Mouse (Mus musculus): ENCODE measurements around the gene Vim. TPM values are rescaled to one million over a fixed set of nuclear protein-coding genes. Genes with fewer than 3 reads are reported as not detected.
"Not testable (repeated sequence)": the region's sequence is repeated elsewhere in the genome, so short reads cannot be mapped to it uniquely, and the experiment has no call there.

Vim gene
- polyA plus RNA-seq, 1 experiment from 2014 or later: 469 TPM

DNA sequence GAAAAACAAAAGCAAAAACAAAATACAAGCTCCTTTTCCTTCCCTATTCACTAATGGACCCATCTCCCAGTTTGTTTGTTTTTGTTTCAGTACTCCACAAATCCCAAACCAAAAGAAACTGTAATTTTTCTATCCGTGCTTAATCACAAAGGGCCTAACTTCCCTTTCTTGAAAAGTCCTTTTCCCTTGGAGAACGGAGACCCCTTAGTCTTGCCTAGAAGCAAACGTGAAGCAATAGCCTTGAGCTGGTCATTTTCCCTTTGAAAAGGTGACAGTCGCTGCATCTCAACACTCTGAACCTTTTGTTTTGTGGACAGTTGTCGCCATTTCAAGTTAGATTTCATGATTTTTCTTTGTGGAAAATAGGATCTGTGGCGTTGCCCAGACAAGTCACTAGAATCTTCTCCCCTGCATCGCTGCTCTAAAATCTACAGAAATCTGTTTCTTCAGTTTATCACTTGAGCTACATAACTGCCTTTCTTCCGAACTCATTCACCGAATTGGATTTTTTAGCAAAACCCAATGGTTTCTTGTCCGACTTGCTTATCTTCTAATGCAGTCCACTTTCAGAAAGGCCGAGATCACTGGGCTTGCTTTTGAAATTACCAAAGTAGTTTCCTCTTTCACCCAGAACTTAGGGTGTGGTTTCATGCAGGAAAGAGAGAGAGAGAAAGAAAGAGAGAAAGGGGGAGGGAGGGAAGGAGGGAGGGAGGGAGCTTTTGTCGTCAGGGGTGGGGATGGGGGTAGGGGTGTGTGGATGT lies 900 bp upstream of the Vim start:
- peaks cover 37% of the 10 kb centered on the region for H3K4me1 ChIP-seq (replicated peaks)
- no peak for ATAC-seq (ENCODE audit: low FRiP score, low read depth)
- H3K4me3 ChIP-seq: peak overlapping the region; percentile 57
- peak overlapping the region; percentile 90 for H3K27ac ChIP-seq (replicated peaks)
- H3K9ac ChIP-seq: peak overlapping the region; percentile 61
- no peaks in the 10 kb centered on the region for H3K36me3 ChIP-seq
- H3K9me3 ChIP-seq: no peaks in the 10 kb centered on the region
- H3K4me2 ChIP-seq: peak overlapping the region; percentile 85
- WGBS: 3% methylated on average over 12 of the region's 12 CpGs
- no peaks in the 10 kb centered on the region for H3K27me3 ChIP-seq

- H3K9me3 ChIP-seq: no peaks in the 10 kb centered on the region
Observed at GRCm38 (mm10) chr2:13574066-13574800, 506 bp downstream of the Vim start.

DNA sequence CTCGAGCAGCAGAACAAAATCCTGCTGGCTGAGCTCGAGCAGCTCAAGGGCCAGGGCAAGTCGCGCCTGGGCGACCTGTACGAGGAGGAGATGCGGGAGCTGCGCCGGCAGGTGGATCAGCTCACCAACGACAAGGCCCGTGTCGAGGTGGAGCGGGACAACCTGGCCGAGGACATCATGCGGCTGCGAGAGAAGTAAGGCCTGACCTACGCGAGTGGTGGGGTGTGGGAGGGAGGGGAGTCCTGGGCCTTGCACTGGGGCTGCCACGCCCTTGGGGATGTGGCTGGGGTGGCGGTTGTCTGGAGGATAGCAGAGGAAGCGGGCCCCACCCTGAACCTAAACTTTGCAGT lies 1.0 kb downstream of the Vim start:
- WGBS: under 1% methylated on average over 21 of the region's 21 CpGs
- Histone ChIP-seq H3K4me3 (peak overlapping the region; percentile 57), H3K9ac (peak overlapping the region; percentile 61), H3K36me3 (peaks cover 8% of the 10 kb centered on the region; the same call in 1 of the 2 replicates), H3K9me3 (no peaks in the 10 kb centered on the region), H3K27ac (replicated peaks) (peak overlapping the region; percentile 90), H3K27me3 (no peaks in the 10 kb centered on the region), H3K4me1 (replicated peaks) (peaks cover 42% of the 10 kb centered on the region), H3K4me2 (peak overlapping the region; percentile 85)
- no peak for ATAC-seq (ENCODE audit: low FRiP score, low read depth)

More at GRCm38 (mm10) chr2:13574066-13574800, 506 bp downstream of the Vim start:
- Histone ChIP-seq H3K36me3 (0 out of 2 replicates have a peak, but pooled peaks cover 6% of the 10 kb centered on the region), H3K4me3 (peak overlapping the region; percentile 57), H3K4me1 (replicated peaks) (peaks cover 42% of the 10 kb centered on the region), H3K27me3 (no peaks in the 10 kb centered on the region), H3K9ac (peak overlapping the region; percentile 61), H3K27ac (replicated peaks) (peak overlapping the region; percentile 90), H3K4me2 (peak overlapping the region; percentile 85)
- WGBS: under 1% methylated on average over 46 of the region's 46 CpGs
- ATAC-seq (ENCODE audit: low FRiP score, low read depth): peak; percentile 95

DNA sequence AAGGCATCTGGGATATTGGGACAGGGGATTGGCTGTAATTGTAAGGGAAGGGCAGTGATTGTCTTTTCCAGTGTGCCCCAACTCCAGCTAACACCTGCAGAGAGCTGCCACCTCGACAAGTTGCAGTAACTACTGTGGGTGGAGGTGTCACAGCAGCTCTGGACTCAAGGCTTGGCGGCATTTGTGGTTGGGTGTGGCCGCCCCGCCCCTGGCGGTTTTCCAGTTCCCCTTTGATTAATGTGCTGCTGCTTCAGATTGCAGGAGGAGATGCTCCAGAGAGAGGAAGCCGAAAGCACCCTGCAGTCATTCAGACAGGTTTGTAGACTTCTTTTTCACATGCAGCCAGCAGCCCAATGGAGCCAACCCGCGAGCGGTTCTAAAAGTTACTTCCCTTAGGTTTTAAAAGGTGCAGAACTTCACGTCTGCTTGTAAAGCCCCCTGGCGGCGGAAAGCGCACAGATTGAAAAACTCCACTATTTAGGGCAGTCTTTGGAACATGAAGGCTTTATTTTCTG lies 1.6 kb downstream of the Vim start:
- ATAC-seq (ENCODE audit: low FRiP score, low read depth): no peak

DNA sequence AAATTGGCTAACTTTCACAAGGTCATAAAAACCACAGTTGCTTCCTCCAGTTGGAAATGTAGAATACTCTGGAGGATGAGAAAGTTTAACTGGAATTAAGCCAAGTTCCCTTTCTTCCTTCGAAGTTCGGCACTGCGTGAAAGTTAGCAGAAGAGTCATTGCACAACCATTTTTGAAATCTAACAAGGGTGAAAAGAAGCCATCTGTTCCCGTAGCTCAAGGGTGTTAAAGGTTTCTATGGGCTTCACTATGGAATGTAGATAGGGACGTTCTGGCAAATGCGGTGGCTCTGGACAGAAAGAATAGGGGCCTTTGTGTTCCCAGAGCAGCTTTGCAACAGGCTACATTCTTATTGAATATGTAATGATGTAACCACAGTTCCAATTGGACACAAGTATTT lies 2.2 kb downstream of the Vim start:
- Histone ChIP-seq H3K9ac (no peak overlapping the region; the same call in 1 of the 2 replicates), H3K4me2 (peak overlapping the region; percentile 85), H3K27me3 (no peaks in the 10 kb centered on the region), H3K9me3 (no peaks in the 10 kb centered on the region), H3K4me1 (replicated peaks) (peaks cover 42% of the 10 kb centered on the region), H3K27ac (replicated peaks) (peak overlapping the region; percentile 90; the same call in 1 of the 2 replicates), H3K36me3 (peaks cover 15% of the 10 kb centered on the region; the same call in 1 of the 2 replicates), H3K4me3 (peak overlapping the region; percentile 57)
- ATAC-seq (ENCODE audit: low FRiP score, low read depth): peak; percentile 16; the same call in 1 of the 2 replicates
- whole genome bisulfite sequencing: 4% methylated on average over 6 of the region's 6 CpGs

More for the DNA sequence above, 1.6 kb downstream of the Vim start:
- H3K4me3 ChIP-seq: peak overlapping the region; percentile 57
- H3K4me2 ChIP-seq: peak overlapping the region; percentile 85
- H3K9ac ChIP-seq: peak overlapping the region; percentile 61
- H3K27me3 ChIP-seq: no peaks in the 10 kb centered on the region
- H3K27ac ChIP-seq (replicated peaks): peak overlapping the region; percentile 90
- under 1% methylated on average over 13 of the region's 13 CpGs for WGBS
- no peaks in the 10 kb centered on the region for H3K9me3 ChIP-seq
- H3K36me3 ChIP-seq: peaks cover 13% of the 10 kb centered on the region; the same call in 1 of the 2 replicates
- peaks cover 42% of the 10 kb centered on the region for H3K4me1 ChIP-seq (replicated peaks)

DNA sequence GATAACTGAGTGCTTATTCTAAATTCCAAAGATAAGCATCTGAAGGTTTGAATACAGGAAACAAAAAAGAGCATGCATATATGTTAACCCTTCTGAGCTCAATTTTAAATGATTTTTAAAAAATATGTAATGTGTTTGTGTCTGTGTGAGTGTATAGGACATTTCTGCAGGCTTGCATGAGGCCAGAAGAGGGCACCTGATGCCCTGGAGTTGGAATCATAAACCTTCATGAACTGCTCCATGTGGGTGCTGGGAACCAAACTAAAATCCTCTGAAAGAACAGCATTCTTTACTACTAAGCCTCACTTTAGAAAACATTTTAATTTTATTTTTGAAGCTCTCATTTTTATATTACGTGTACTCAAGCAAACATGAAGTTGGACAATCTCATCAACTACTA lies 3.7 kb downstream of the Vim start:
- ATAC-seq (ENCODE audit: low FRiP score, low read depth): no peak

GRCm38 (mm10) chr2:13578473-13579152 lies 4.9 kb downstream of the Vim start:
- Histone ChIP-seq H3K36me3 (peaks cover 28% of the 10 kb centered on the region), H3K27ac (replicated peaks) (no peak overlapping the region), H3K4me1 (replicated peaks) (peaks cover 23% of the 10 kb centered on the region), H3K4me3 (no peak overlapping the region), H3K9me3 (no peaks in the 10 kb centered on the region), H3K9ac (no peak overlapping the region), H3K4me2 (no peak overlapping the region), H3K27me3 (no peaks in the 10 kb centered on the region)
- ATAC-seq (ENCODE audit: low FRiP score, low read depth): no peak
- WGBS: 51% methylated on average over 14 of the region's 14 CpGs

More for the DNA sequence above, 3.7 kb downstream of the Vim start:
- Histone ChIP-seq H3K27ac (replicated peaks) (no peak overlapping the region), H3K9me3 (no peaks in the 10 kb centered on the region), H3K36me3 (peaks cover 27% of the 10 kb centered on the region), H3K4me3 (0 out of 2 replicates have a peak overlapping the region, but pooled peaks have one; percentile 2), H3K4me2 (peak overlapping the region; percentile 31), H3K4me1 (replicated peaks) (peaks cover 35% of the 10 kb centered on the region), H3K9ac (no peak overlapping the region), H3K27me3 (no peaks in the 10 kb centered on the region)
- WGBS: 91% methylated on average over 1 of the region's 1 CpGs

GRCm38 (mm10) chr2:13579315-13579714 lies 5.6 kb downstream of the Vim start:
- no peak for ATAC-seq (ENCODE audit: low FRiP score, low read depth)
- Histone ChIP-seq H3K4me2 (no peak overlapping the region), H3K4me1 (replicated peaks) (peaks cover 22% of the 10 kb centered on the region), H3K9ac (no peak overlapping the region), H3K27me3 (no peaks in the 10 kb centered on the region), H3K4me3 (no peak overlapping the region), H3K36me3 (peaks cover 28% of the 10 kb centered on the region), H3K9me3 (no peaks in the 10 kb centered on the region), H3K27ac (replicated peaks) (no peak overlapping the region)
- WGBS: 90% methylated on average over 8 of the region's 8 CpGs

- no peak overlapping the region for H3K9ac ChIP-seq
- no peak for ATAC-seq (ENCODE audit: low FRiP score, low read depth)
- H3K27me3 ChIP-seq: no peaks in the 10 kb centered on the region
- H3K4me3 ChIP-seq: no peak overlapping the region
- H3K27ac ChIP-seq (replicated peaks): no peak overlapping the region
- no peak overlapping the region for H3K4me2 ChIP-seq
- WGBS: 67% methylated on average over 11 of the region's 11 CpGs
- H3K9me3 ChIP-seq: no peaks in the 10 kb centered on the region
- peaks cover 16% of the 10 kb centered on the region for H3K4me1 ChIP-seq (replicated peaks)
- peaks cover 28% of the 10 kb centered on the region for H3K36me3 ChIP-seq
Observed at GRCm38 (mm10) chr2:13579991-13580390, 6.3 kb downstream of the Vim start.

GRCm38 (mm10) chr2:13582184-13582583 lies 8.5 kb downstream of the Vim start:
- Histone ChIP-seq H3K4me1 (replicated peaks) (peaks cover 5% of the 10 kb centered on the region; the same call in 1 of the 2 replicates), H3K36me3 (peaks cover 28% of the 10 kb centered on the region), H3K9me3 (no peaks in the 10 kb centered on the region), H3K4me2 (no peak overlapping the region), H3K27ac (replicated peaks) (no peak overlapping the region), H3K9ac (no peak overlapping the region), H3K27me3 (no peaks in the 10 kb centered on the region), H3K4me3 (no peak overlapping the region)
- WGBS: 82% methylated on average over 3 of the region's 3 CpGs
- ATAC-seq (ENCODE audit: low FRiP score, low read depth): no peak

- H3K27ac ChIP-seq (replicated peaks); H3K4me2 ChIP-seq; H3K9ac ChIP-seq; H3K4me3 ChIP-seq; H3K27me3 ChIP-seq; H3K4me1 ChIP-seq (replicated peaks); H3K9me3 ChIP-seq; ATAC-seq (ENCODE audit: low FRiP score, low read depth): not testable (repeated sequence)
- H3K36me3 ChIP-seq: peaks cover 24% of the 10 kb centered on the region
Observed at GRCm38 (mm10) chr2:13583746-13584145, 10.0 kb downstream of the Vim start.
